Mouse (Mus musculus) G1E (cell line): ENCODE data around the gene 4930562C15Rik.

Experiments used
- CTCF ChIP-seq: IDR thresholded peaks from 2 replicates; pipeline ENCODE4 v1.5.1; 2012; ENCODE audit warnings: low read depth, low read length, inconsistent platforms, mixed read lengths
- GATA1 ChIP-seq: IDR thresholded peaks from 2 replicates; pipeline ENCODE4 v1.6.1; 2012; ENCODE audit warnings: borderline replicate concordance, low read length, inconsistent platforms, mixed read lengths
- GATA2 ChIP-seq: IDR thresholded peaks from 2 replicates; pipeline ENCODE4 v1.6.1; 2012; ENCODE audit warnings: low read depth, low read length, inconsistent platforms, borderline replicate concordance
- POLR2AphosphoS5 ChIP-seq: IDR thresholded peaks from 2 replicates; pipeline ENCODE4 v1.6.1; 2012; ENCODE audit warnings: low read depth, low read length, inconsistent platforms; ENCODE audit not compliant: insufficient replicate concordance

- TF ChIP-seq CTCF = no peak
- TF ChIP-seq GATA1 = no peak
- TF ChIP-seq POLR2AphosphoS5 = no peak
- no peak for TF ChIP-seq GATA2
These were observed 1.4 kb upstream of the 4930562C15Rik start for GRCm38 (mm10) chr16:4833858-4834257.
